Mouse (Mus musculus) left cerebral cortex, adult 9 months (tissue): ENCODE measurements around the gene Paics.
"Not testable (repeated sequence)": the region's sequence is repeated elsewhere in the genome, so short reads cannot be mapped to it uniquely, and the experiment has no call there.

ENCODE experiments used
- DNase-seq, 2 experiments: peaks; one replicate each; pipeline ENCODE4 v3.0.0; 2022; ENCODE audit warnings: low spot score in 2 of 2

Gene Paics

DNA sequence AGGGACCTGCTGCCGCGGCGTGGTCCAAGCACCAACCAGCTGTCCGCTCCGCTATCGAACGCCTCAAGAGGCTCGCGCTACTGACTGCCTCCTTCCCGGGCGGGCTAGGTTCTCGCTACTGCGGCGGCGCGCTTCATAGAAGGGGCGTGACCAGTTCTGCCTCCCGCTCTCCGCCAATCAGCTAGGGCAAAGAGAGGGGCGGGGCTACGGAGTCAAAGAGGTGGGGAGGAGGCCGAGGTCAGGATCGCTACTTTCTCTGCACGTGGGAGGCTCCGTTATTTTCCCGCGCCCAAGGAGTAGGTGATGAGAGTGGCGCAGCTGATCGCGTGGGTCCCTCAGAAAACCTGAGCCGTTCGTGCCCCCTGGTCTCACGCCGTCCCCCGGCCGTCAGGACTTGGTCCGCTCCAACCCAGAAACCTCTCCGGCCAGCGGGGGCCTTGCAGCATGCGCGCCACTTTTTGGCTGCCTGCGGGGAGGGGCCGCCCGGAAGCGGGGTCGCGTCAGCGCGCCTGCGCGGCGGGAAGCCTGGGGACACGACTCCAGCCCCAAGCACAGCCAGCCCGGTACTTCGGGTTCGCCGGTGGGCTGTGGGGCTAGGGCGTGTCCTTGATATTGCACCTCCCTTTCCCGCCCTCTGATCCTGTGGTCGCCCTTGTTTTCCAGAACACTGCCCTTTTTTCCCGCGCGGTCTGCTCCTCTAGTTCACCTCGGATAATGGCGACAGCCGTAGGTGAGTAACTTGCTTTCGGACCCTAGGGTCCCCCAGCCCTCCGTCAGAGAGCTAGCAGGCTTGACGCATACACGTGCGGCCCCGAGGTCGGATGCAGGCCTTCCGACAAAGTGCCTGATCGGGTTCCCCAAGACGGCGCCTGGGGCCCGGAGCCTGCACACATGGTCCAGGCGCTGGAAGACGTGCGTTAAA, at the start of gene Paics, which contains the start of gene Ppat:
TSS of gene Paics (plus strand) at position 202 of the 922 bp plus-strand sequence.
TSS of gene Ppat (minus strand) at position 473 of the 922 bp plus-strand sequence.
- DNase-seq, result peak; percentile 93 to 97

DNA sequence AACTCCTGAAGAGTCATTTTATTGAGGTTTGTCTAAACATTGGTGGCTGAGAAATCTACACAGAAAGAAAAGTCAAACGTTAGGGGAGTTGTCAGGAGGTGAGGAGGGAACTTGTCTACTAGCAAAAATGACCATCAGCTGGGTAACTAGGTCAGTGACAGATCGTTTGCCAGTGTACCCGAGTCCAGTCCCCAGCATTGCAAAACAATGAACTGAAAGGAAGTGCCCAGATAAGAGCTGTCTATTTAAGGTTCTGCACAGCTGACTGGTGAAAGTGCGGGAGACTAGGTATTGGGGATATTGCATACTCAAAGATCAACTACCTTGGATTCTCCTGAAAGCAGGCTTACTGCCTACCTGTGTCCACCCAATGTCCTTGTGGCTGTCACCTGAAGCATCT, 49.0 kb upstream of the Paics start:
- DNase-seq, result no peak

DNA sequence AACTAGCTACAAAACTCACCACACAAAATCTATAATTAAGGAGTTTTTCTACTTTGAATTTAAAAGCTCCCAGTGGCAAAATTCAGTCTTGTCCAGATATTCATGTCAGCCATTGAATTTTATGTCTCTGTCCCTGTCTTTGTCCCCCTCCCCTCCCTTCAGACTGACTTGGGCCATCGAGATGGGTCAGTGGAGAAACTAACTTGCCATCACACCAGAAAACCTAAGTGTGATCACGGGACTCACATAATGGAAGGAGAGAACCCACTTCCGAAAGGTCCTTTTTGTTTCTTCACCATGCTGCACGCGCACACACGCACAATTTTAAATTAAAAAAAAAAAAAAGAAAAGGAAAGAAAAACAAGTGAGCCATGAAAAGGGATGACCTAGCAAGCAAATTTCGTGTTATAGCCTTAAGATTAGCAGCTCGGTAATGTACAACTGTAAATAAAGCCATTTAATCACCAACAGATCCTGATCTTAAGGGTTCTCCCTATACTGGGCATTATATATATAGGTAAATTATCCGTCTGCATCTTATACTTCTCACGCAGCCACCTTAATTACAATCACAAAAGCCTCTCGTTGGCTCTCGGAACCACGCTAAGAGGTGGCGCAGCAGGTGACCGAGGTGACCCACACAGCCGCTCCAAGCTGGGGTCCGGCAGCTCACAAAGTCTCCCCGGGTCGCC, 46.2 kb upstream of the Paics start:
- DNase-seq, result no peak

DNA sequence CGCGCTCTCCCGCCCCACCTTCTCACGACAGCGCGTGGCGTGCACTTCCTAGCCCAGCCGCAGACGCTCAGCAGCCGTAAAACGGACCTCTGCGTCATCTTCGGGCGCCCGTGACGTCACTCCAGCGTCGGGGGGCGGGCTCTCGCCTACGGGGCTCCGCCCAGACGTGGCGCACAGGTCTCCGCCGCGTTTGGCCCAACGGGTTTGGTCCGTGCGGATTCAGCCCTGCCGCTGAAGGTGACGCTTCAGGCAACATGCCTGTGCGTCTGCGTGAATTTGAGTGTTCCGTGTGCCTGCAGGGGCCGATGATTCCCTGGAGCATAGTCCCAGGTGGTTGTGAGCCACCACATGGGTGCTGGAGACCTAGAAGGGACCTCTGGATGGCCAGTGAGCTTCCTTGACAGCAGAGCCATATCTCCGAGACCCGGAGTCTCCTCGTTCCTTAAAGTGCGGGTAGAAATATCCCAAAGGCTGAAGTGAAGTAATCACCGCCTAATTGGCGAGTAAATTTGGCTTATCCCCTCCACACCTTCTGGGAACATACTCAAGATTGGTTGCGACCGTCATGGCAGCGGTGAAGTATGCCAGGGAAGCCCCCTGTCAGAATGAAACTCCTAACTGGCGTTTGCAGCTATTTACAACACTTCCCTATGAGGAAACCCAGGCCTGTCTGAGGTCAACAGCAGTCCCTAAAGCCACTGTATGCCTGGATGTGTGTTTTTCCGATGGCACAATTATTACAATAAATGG, 45.5 kb upstream of the Paics start, which contains the start of gene Aasdh:
TSS of gene Aasdh (minus strand) at position 110 of the 750 bp plus-strand sequence.
- DNase-seq, result peak; percentile 82 to 94

DNA sequence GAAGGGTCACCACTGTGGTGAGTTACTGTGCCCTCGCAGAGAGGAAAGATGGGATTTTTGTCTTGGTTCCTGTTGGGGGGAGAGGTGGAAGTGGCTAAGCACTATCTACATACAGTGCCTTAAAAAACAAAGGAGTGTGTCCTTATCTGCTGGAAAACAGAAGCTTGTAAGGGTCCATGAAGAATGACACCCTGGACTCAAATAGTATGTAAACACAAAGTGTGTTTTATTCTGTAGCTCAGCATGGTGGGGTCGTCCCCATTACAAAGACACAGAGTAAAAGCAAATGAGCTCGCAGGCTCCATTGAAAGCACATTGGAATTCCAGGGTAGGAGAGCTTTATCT, 45.0 kb upstream of the Paics start:
- no peak for DNase-seq

DNA sequence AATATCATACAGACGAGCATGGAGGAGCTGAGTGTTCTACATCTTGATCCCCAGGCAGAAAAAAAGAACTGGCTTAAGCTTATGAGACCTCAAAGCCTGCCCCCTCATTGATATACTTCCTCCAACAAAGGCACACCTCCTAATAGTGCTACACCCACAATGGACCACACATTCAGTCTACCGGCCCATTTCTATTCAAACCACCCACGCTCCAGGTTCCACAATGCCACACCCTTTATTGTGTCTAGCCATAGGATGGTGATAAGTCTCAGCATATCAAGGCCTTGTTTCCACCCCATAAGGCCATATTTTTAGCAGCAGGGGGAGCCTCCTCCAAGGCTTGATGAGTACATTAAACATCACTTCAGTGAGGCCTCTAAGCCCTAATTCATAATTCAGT, 40.3 kb upstream of the Paics start:
- DNase-seq, result no peak

DNA sequence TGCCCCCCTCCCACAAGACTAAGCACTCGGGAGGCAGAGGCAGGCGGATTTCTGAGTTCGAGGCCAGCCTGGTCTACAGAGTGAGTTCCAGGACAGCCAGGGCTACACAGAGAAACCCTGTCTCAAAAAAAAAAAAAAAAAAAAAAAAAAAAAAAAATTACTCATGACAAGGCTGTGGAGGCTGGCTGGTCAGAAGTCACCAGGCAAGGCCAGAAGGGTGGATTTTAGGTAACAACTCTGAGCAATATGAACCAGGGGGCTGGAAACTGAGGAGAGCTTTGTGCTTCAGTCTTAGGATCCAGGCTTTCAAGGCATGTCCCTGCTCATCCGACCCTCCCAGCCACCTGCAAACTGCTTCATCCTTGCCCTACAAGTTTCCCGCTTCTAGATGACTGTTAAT, 38.6 kb upstream of the Paics start:
- DNase-seq, result not testable (repeated sequence)

DNA sequence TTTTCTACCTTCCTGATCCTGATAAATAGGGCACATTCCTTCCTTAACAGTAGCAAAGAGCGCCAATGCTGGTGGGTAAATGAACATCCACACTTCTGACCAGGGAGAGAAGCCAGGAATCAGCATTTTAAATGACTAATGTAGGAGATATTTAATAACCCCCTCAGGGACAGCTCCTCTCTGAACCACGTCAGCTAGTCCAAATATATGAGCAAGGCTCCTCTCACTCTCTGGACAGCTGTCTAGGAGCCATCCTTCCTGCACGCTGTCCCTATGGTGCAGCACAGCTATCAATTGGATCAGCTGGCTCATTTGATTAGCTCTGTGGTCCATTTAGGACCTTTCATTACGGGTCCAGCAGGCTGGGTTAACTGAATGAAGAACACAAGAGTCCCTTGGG, 28.3 kb upstream of the Paics start:
- no peak for DNase-seq

DNA sequence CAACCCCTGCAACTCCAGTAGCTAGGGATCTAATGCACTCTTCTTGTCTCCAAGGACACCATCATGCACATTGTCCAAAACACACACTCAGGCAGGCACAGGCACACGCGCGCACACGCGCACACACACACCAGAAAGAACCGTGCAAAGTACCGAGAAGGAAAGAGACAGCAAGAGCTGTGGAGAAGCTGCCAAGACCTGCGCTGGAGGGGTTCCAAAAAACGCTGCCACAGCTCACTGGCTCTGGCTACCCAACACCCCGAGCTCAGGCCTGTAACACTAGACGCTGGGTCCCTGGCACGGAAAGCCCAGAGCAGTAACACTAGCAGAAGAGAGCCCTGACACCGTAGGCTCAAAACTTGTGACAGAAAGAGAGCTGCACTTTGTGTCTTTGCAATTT, 27.7 kb upstream of the Paics start:
- peak in 1 of 2 experiments; percentile 55 for DNase-seq

DNA sequence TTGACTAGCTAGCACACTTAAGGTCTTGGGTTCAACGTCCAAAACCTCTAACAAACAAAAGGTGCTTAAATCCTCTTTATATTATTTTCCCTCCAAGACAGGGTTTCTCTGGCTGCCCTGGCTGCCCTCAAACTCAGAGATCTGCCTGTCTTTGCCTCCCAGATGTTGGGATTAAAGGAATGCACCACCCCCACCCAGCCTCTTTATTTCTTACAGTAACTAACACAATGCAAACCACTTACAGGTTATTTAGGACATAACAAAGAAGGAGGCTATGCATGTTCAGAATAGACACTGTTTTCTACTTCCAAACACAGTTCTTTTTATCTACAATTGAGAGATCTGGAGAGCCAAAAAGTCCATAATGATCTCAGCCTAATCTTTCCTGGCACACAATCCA, 26.8 kb upstream of the Paics start:
- DNase-seq, result no peak

DNA sequence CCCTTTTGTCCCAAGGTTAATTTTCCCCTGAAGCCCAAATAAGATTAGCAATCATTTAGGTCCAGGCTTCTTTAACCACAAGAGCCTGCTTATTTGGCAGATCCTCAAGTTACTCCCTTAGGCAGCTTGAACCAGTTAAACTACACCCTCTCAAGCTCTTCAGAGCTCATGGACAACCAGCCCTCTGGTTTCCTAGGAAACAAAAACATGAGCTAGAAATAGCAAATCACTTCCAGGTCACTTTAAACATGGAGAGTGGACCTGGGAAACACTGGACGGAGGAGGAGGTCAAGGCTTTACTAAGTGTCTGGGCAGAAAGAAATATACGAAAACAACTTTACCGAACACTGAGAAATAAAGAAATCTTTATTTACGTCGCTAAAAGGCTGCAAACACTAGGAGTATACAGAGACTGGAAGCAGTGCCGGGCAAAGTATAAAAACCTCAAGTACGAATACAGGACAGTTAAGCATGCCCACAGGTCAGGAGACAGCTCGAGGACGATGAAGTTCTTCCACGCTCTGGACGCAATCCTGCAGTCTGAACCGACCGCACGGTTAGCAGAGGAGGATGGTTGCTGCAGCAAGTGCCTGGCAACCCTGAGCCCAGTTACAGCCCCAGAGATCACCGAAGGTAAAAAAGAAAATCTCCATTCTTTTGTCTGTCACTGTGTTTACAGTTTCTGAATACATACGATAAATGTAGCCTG, 22.8 kb upstream of the Paics start:
- peak in 1 of 2 experiments; percentile 28 for DNase-seq

DNA sequence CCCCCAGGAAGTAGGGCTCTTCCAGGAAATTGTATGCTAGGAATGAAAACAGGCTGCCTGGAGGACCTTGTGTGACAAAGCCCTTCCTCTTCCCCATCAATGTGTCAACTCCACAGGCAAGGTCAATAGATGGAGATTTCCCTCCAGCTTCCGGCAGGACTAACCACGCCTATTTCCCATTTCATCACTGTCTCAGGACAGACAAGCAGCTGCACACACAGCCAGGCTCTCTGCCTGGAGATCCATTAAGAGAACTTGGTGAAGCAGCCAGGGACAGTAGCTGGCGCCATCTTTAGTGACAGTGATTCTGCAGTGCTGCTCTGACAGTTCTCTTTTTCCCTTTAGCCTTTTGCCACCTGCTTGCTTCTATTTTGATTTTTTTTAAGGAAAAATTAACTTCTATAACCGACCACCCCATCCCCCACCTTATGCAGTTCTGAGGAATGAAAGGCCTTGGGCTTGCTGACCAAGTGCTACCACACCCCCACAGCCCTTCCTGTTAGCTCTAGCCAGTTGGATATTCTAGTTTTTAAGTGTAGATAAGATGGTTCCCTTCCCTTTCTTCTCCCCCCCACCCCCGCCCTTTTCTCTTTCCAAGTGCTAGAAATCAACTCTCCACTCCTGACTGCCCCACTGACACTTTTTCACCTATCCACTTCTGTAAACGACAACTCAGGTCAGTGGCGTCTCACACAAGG, 21.8 kb upstream of the Paics start:
- DNase-seq, result no peak

DNA sequence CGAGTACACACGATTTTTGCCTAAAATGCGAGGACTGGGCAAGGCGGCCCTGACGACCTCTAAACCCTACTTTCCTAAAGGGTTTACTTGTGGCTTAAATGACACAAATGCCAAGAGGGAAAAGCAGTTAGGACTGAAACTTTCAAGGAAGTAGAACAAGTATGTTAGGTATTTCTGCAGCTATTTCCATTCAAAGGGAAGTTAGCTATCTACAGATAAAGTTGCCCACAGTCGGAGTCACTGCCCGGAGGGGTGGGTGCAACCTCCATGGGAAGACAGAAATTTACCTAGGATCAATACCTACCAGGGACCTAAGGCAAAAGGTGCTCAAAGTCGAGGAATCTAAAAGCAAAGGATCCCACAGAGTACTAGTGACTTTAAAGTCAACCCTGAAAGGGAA, 11.4 kb upstream of the Paics start:
- DNase-seq, result no peak

DNA sequence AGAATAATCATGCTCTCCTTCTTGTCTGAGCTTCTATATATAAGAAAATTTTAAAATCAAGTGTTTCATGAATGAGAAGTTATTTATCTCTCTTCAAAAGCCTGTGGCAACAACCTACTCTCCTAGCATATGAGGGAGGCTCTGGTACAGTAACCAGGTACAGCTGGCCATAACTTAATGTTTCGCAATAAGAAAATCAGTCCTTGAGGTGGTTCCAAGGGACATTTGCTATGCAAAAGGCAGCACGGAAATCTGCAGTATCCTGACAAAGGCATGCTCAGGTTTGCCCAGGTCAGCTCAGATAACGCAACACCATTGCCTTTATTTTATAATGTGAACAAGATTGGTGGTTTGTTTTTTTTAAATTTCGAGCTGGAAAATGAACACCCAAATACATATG, 9.1 kb upstream of the Paics start:
- DNase-seq, result no peak

DNA sequence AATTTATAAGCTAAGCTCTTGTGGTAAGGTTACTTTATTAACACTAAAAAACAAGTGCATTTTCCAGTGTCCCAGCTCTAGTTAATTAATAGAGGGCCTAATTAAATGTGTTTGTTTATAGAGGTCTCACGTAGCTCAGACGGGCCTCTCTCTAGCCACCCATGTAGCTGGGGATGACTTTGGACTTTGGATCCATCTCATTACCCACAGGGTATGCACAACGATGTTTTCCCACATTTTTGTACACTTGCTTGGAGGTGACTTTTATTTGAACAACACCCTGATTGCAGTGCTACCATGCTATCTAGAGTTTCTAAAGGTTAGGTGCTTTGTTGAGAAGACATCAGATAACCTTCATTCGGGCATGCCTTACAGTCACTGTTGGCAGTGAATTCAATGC, 8.6 kb upstream of the Paics start:
- no peak for DNase-seq

DNA sequence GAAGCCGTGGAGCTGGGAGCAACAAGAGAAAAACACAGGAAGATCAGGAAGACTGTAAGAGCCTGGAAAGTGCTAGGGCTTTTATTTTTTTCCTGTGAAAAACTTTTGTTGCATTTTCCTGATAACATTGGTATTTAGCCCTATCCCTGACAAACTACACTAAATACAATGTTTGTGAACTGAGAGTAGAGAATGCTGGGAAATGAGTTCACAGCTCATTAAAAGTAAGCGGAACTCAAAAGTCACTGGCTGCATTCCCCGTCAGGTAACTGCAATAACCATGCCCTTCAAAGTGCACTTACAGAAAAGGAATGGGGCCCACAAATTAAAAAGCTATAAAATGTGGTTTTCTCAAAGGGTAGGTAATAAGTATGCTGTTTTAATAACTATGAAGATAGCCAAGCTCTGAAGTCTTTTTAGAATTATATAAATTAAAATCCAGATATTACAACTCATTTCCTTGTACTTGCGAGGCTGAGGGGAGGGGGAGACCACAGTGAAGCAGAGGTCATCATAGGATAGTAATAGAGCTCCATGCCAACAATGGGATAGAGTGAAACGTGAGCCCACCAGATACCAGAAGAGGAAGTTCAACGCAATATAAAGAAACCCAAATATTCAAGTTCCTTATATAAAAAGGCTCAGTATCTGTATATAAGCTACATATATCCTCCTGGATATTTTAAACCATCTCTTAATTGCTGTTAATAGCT, 6.0 kb upstream of the Paics start:
- no peak for DNase-seq

DNA sequence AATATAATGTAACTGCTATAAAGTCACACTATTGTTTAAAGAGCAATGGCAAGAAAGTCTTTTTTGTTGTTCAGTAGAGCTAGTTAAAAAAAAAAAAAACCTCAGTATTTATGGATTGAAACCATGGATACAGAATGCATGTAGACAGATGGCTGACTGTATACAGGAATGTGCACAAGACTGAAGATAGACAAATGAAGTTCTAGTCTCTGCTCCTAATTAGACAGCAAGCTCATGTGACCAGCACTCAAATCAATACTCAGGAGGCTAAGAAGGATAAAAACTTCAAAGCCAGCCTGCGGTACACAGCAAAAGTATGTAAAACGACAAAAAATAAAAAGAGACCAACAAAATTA, 5.5 kb upstream of the Paics start:
- no peak for DNase-seq

DNA sequence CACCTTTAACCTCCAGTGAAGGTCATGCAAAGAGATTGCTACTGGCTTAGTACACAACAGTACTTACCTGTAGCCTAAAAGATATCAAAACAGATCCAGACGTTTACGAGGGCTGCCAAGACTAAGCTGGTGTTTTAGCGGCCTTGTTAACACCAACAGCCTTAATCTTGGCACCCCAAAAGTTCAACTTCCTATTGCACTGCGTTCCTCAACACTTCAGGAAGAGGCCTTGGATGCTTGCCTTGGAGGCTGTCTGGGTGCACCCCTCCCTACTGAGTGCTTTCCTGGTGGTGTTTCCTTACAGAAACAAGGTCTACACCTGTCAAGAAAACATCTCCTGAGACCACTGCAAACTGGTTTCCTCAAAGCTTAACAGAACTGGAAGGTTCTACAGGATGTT, 4.0 kb upstream of the Paics start:
- no peak for DNase-seq

DNA sequence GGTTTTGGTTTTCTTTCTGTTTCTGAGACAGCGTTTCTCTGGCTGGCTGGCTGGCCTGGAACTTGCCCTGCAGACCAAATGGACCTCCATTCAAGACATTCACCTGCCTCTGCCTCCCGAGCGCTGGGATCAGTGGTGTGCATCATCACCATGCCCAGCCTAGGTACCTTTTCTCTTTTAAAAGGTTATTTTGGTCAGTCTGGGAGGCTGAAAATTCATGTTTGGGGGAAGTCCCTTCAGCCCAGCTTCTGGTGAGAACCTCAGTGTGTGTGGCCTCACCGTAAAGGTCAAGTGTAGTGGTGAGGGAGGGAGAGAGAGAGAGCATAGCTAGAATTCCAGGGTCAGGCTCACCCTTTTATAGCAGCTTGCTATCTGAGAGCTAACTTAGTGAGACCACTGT, 3.3 kb upstream of the Paics start:
- DNase-seq, result no peak

DNA sequence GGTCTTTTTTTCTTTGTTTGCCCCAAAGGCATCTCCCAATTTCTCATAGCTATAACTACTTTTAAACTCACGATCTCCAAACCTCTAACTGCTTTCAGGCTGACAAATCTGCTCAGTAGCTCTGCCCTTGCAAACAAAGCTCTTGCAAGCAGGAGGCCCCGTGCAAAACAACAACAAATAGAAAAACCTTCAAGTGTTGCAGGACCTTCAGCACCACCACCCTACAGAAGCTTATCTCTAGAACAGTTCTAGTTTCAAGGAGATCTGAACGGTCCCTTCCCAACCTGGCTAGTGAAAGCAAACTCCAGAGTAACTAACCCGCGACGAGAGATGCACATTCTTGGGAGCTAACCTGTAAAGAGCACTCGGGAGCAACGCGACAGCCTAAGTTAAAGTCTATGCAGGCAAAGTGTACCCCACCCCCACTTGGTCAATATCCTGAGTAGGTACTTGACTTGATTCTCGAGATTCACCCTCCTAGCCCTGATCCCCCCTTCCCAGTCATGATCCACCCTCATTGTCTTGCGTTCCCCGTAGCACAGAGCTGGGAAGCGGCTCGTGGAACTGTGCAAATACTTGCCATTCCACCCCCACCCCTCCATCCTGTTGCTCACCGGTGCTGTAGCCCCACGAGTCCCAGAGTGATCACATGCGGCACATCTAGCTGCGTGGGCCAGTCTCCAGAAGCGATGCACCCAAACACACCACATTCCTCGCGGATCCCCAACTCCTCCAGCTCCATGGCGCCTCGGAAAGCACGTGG, 583 bp upstream of the Paics start:
- DNase-seq, result no peak
